Mouse (Mus musculus) cerebellum, adult 9-11 months (tissue): Measurements from ENCODE around the gene Btf3.
A peak's percentile ranks its signal among the peaks of the same experiment; 100 is the strongest.

Experiments
- DNase-seq: peaks from one replicate; pipeline ENCODE4 v3.0.0; 2022

Gene Btf3

DNA sequence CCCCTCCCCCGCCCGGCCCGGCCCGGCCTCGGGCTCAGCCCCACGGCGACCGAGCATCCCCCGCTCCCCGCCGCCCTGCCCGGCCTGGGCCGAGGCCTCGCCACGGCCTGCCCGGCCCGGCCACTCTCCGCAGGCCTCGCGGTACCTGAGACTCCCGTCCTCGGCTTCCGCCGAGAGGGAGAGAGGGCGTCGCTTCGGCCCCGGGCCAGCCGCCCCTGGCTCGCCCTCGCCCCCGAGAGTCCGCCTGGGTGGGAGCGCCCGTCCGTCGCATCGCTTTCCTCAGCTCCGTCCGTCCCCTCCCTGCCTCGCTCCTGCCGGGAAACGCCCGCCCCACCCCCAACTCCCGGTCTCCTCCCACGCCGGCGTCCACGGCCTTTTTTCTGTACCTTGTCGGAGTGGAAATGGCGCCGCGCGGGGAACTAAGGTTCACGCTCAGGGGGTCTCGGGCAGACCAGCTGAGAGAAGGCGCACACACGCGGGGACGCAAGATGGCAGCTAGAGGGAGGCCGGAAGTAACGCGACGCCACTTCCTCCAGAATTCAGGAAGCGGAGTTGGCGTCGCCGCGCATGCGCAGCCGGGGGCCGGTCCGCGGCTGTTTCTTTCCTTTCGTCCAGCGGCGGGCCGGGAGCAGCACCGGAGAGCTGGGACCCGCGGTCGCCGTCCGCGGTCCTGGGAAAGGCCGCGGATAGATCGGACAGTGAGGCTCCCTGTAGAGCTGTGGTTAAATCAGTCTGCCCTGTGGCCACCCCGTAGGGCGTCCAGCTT, at the start of gene Btf3:
Btf3 (minus strand) TSS at position 527 of the 766 bp plus-strand sequence.
- peak; percentile 93 for DNase-seq

DNA sequence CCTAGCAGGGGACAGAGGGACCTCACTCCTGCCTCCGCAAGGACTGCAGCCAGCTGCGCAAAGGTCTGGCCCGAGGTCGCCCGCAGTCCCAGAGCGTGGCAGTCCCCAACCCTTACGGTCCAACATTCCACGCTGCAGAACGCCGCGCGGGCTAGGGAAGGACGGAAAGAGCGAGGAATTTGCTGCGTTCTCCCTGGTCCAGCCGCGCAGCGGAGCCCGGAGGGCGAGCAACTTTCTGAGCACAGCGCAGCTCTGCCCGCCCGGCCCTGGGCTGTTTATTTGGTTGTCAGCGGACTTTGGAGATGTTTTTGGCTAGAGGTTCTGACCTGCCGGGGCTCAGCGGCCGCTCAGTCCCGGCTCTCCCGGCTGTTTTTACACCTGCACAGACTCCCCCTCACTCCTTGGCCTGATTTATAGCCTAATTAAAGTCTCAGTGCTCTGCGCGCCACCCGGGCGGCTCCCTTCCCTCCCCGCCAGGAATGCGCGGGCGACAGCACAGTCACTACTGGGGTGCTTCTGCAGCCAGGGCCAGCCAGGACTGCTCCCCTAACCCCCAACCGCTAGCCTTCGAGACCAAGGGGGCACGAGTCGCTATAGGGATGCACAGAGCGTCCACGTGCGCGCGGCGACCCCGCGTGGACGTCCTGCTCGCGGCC, 49.1 kb upstream of the Btf3 start:
- no peak for DNase-seq

DNA sequence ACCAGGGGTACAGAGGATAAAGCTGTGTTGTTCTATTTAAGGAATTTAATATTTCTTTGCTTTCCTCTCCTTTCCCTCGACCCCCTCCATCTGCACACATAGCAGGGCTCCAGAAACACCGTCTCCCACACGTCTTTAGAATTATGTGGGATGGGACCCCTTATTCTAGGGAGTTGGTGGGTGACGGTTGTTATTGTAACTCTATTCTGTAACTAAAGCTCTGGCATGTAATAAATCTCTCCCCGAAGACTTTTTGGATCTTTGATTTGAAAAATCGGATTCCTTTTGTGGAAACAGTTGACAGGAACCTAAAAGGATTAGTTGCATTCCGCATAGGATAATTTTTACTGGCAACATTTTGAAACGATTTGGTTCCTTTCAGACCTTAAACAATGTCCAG, 48.3 kb upstream of the Btf3 start:
- DNase-seq, result no peak

GRCm38 (mm10) chr13:98363046-98363445, 46.2 kb upstream of the Btf3 start:
- no peak for DNase-seq

GRCm38 (mm10) chr13:98361161-98361560, 44.4 kb upstream of the Btf3 start:
- no peak for DNase-seq

DNA sequence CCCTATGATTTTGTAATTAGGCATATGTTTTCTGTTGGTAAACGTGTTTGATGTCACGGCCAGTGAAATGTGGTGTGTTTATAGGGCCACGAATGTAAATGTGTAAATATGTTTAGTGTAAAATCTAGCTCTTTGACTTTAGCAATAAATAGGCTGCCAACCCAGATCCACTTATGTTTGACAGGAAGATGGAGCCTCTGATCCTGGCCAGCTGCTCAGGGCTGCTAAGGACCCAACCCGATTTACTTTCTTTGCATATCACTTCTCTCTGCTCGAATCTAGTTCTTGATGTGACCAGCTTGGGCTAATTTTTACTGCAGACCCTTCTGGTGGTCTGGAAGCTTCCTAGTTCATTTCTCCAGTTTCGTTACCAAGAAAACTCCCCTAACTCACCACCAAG, 43.6 kb upstream of the Btf3 start:
- no peak for DNase-seq

GRCm38 (mm10) chr13:98359337-98359736, 42.5 kb upstream of the Btf3 start:
- no peak for DNase-seq

GRCm38 (mm10) chr13:98358424-98359181, 41.8 kb upstream of the Btf3 start:
- DNase-seq, result no peak

- DNase-seq, result no peak
Measured at GRCm38 (mm10) chr13:98357433-98358423, 40.9 kb upstream of the Btf3 start.

DNA sequence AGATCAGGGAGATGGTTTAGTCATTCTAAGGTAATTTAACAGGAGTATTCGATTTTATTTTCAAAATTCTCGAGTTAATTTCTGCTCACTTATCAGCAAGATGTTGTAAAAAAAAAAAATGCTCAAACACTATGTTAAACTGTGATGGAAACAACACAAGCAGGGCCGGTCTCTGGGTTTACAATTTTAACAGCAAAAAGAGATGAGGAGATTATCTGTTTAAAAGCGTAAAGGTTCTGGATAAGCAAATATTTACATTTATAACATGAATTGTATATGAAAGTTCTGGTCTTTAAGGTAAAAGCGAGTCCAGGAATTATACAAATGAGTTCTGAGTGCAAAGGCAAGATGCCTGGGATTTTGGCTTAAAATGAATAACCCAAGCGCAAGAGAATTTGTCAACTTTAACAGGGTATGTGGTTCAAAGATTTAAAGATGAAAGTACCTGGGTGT, 40.2 kb upstream of the Btf3 start:
- no peak for DNase-seq

- DNase-seq, result no peak
Measured at GRCm38 (mm10) chr13:98356176-98356972, 39.6 kb upstream of the Btf3 start.

DNA sequence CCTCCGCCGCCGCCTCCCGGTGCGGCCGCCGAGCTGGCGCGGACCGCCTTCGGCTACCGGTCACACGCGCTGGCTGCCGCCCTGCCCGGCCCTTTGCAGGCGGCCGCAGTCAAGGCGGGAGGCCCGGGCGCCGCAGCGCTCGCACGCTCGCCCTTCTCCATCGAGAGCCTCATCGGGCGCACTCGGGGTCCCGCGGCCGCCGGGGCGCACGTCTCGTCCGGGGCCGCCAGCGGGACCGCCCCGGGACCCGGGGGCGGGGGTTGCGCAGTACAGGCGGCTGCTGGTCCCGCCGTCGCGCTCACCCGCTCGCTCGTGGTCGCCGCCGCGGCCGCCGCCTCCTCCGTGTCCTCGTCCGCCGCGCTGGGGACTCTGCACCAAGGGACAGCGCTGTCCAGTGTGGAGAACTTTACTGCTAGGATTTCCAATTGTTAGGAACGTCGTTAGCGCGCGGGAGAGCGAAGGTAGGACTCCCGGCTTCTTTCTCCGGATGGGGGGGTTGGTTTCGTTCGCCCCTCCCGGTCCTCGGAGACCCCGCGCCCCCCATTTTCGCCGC, 38.8 kb upstream of the Btf3 start:
- DNase-seq, result no peak

DNA sequence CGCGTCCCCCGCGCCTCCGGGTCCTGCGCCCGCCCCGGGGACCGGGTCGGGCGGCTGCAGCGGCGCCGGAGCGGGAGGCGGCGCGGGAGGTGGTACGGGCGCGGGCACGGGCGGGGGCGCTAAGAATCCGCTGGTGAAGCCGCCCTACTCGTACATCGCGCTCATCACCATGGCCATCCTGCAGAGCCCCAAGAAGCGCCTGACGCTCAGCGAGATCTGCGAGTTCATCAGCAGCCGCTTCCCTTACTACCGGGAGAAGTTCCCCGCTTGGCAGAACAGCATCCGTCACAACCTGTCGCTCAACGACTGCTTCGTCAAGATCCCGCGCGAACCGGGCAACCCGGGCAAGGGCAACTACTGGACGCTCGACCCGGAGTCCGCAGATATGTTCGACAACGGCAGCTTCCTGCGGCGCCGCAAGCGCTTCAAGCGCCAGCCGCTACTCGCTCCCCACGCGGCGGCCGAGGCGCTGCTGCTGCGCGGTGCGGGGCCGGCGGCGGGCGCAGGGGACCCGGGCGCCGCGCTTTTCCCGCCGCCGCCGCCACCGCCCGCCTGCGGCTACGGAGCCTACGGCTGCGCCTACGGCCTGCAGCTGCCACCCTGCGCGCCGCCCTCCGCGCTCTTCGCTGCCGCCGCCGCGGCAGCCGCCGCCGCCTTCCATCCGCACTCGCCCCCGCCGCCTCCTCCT, 38.2 kb upstream of the Btf3 start:
- DNase-seq, result no peak

DNA sequence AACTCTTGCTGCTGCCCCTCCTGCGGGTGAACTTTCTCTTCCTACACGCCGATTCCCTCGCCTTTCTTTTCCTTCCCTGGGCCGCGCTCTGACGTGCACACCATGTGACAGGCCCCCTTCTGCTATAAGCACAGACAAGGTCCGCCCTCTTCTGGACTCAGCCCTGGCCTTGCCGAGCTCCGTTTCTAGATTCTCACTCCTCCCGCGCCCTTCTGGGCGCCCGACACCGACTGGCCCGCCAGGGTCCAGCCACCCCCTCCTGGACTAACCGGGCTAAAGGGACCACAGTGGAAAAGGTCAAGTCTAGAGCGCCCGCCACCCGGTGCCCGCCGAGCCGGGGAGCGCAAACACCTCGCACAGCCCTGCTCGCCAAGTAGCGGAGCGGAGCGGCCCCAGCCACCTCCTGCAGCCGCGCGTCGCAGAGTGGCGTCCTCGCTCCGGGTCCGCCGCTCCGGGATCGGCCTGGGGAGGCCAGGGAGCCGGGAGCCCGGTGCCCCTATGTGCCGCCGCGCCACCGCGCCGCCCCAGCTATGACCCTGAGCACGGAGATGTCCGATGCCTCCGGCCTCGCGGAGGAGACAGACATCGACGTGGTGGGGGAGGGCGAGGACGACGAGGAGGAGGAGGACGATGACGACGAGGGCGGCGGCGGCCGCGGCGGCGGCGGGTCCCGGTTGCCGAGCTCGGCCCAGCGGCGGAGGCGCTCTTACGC, 37.4 kb upstream of the Btf3 start, which contains the start of gene Foxd1:
Foxd1 (plus strand) TSS at position 153 of the 712 bp plus-strand sequence.
- no peak for DNase-seq

GRCm38 (mm10) chr13:98353709-98354089, 36.9 kb upstream of the Btf3 start:
- DNase-seq, result no peak

DNA sequence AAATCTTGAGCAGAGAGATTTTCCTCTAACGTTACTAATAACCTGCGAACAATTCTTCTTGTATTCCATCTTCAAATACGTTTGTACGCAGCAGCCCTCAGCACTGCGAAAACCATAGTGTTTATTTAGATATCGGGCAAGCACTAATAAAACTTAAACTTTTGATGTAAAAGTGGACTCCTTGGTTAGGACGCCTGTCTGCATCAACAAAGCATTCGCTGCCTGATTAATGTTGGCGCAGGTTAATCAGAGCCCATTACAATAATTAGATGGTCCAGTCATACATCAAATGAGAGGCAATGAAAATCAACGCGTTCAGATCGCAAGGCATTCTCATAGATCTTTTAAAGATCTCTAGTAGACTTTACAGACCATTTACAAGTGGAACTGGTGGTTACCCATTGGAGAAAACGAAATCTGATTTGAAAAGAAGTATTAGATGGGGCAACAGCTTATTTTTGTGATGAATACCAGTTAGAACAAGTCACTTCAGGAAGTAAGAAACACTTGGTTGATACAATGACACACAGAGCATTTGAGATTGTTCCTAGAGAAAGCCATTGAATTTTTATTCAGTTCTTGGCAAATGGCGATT, 35.7 kb upstream of the Btf3 start:
- DNase-seq, result no peak

- DNase-seq, result no peak
Measured at GRCm38 (mm10) chr13:98351527-98351926, 34.7 kb upstream of the Btf3 start.

GRCm38 (mm10) chr13:98349491-98349890, 32.7 kb upstream of the Btf3 start:
- no peak for DNase-seq

GRCm38 (mm10) chr13:98340506-98340905, 23.7 kb upstream of the Btf3 start:
- DNase-seq, result no peak
